Mouse (Mus musculus) spleen, postnatal 14 days (tissue): ENCODE measurements at regions not wholly inside any gene's neighbourhood (a gene's known extent, or its start where the extent isn't known, plus 50 kb on each side); places are given as distances from the start of the nearest gene placed in this dataset.

Source experiments
- DNase-seq, 2 experiments: peaks; one replicate each; pipeline ENCODE4 v3.0.0; 2021 to 2022; ENCODE audit warnings: low spot score in 2 of 2

DNA sequence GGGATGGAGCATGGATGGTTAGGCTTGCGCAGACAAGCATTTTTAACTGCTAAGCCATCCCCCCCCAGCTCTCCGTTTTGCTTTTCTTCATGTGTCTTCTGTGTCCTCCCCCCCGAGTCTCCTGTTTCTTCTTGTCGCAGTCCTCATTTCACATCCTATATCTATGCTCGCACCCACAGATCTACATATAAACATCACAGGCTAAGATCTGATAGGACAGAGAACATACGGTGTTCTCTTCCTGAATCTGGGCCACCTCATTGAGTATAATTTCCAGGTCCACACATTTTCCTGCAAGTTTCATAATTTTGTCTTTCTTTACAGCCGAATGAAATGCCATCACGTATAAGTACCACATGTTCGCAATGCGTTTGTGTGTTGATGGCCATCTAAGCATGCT lies 168.7 kb downstream of the Zfp36l1 start:
- no peak for DNase-seq

DNA sequence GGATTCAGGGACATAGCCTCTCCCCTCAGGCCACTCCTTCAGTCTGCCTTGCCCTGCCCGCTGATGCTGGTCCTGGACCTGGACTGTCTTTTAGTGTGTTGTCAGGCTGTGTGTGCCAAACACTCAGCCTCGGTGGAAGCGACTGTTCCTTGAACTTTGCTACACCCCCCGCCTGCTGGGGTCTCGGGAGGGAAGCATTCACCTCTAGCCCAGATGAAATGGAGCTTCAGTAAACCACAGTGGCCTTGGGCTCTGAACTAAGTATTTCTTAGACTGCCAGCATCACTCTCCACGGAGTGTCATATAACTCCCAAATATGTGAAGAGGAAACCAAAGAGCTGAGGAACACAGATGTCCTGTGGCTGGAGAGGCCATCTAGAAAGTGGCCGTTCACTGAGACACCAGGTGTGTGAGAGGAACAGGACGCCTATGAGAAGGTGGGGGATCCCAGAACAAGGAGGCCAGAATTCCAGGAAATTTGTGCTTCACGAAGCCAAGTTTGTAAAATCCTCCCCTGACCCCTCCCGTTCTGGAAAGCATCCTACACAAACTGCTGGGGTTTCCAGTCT lies 170.2 kb downstream of the Zfp36l1 start:
- no peak for DNase-seq

DNA sequence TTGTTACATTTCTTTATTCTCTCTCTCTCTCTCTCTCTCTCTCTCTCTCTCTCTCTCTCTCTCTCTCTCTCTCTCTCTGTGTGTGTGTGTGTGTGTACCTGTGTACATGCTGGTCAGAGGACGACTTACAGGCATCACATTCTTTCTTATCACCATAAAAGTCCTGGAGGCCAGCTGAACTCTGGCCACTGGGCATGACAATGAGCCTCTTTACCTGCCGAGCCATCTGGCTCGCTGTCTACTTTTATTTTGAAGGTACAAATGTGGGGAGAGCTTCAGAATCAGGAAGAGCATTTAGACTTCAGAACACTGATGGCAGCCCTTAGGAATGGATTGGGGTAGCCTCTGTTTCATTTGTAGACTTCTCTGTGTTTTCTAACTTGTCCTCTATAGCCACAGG lies 171.0 kb downstream of the Zfp36l1 start:
- no peak for DNase-seq

- DNase-seq = no peak
Observed at GRCm38 (mm10) chr12:79939436-79939835, 173.4 kb downstream of the Zfp36l1 start.

GRCm38 (mm10) chr12:79937876-79938275 lies 174.9 kb downstream of the Zfp36l1 start:
- DNase-seq = no peak

DNA sequence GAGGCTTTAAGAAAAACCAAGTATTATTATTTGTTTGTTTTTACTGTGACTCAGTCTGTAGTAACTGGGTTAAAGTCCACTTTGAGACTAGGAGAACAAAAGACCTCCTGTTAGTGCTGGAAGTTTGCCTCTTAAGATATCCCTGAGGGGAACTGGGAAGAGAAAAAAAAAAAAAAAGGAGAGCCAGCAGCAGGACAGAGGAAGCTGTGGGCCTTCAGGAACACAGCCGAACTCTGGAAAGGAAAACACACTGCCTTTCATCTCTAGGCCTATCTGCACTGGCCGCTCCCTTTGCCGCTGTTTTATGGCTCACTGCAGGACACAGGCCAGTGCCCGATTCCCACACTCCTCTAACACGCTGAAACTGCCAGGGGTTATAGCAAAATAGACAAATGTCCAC lies 176.1 kb downstream of the Zfp36l1 start:
- DNase-seq = no peak

DNA sequence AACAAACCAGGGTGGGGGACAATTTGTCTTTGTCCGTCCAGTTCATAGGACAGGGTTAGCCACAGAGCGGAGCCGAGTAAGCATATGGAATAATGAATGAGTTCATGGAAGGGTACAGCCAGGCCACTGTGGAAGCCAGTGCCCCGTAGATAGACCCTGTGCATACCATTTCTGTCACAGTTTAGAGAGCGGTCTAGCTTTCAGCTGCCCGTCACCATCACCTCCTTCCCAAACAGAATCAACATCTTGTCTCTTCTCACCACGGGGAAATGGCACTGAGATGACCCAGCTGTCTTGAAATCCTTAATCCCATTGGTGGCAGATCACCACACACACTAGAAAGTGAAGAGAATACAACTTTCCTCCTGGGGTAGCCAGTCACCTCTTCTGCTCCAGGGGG lies 178.7 kb downstream of the Zfp36l1 start:
- no peak for DNase-seq

- DNase-seq = no peak
Observed at GRCm38 (mm10) chr12:79932905-79933304, 179.9 kb downstream of the Zfp36l1 start.

- DNase-seq = no peak
Observed at GRCm38 (mm10) chr12:79931455-79931854, 181.4 kb downstream of the Zfp36l1 start.

- no peak for DNase-seq
Observed at GRCm38 (mm10) chr12:79929846-79930245, 183.0 kb downstream of the Zfp36l1 start.

DNA sequence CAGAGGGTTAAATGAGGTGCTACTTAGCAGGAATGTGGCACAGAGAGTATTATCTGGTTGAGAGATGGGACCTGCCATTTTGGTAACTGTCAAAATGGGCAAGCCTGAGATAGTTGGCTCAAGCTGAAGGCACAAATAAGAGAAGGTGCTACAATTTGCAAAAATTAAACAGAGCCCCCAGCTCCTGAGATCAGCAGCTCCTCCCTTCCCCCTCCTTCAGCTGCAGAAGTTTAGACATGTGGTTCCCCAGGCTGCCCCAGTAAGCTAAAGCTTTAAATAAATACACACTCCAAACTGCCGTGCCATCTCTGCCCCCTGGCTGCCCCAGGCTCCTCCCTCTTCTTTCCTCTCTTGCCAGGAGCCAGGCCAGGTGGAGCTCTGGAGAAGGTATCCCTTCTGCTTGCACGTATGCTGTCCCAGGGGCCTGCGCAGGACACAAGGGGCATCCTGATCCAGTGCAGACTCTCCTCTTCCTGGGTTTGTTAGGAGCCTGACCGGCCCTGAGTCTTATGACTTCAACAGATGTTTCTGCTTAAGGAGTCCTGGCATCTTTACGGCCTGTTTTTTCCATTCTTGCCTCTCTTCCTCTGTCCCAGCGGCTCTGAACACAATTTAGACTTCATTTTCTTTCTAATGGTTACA lies 184.0 kb downstream of the Zfp36l1 start:
- no peak for DNase-seq

DNA sequence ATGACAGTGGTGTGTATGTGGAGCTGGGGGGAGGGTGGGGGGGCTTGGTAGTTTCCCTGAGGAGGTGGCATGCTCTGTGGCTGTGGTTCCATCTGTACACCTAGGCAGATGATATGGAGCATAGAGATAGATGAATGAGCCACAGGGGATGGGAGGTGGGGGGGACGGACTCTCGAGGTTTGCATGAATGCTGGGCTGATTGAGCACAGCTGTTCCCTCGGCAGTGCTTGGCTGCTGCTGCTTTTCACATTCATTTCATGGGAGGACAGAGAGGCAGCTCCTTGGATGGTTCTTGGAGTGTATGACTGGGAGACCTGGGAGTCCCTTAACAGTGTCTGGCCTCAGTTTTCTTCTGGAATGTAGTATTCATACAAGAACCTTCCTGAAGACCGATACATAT lies 184.5 kb downstream of the Zfp36l1 start:
- no peak for DNase-seq

GRCm38 (mm10) chr12:79925704-79926588 lies 186.9 kb downstream of the Zfp36l1 start:
- no peak for DNase-seq

- no peak for DNase-seq
Observed at GRCm38 (mm10) chr12:79924921-79925703, 187.7 kb downstream of the Zfp36l1 start.

GRCm38 (mm10) chr12:79923811-79924210 lies 189.0 kb downstream of the Zfp36l1 start:
- no peak for DNase-seq

DNA sequence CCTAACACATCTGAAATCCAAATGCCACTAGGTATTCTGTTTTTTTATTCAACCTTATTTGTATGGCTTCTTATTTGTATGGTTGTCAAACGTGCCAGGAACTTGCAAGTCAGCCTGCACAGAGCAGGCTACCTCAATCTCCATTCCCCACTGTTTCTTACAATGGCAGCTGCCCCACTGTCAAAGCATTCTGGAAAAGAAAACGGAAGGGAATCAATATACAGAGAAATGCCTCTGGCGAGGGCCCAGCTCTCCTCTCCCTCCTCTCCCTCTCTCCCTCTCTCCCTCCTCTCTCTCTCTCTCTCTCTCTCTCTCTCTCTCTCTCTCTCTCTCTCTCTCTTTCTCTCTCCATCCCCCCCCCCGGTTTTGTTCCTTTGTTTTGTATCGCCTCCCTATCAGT lies 191.0 kb downstream of the Zfp36l1 start:
- DNase-seq = no peak

DNA sequence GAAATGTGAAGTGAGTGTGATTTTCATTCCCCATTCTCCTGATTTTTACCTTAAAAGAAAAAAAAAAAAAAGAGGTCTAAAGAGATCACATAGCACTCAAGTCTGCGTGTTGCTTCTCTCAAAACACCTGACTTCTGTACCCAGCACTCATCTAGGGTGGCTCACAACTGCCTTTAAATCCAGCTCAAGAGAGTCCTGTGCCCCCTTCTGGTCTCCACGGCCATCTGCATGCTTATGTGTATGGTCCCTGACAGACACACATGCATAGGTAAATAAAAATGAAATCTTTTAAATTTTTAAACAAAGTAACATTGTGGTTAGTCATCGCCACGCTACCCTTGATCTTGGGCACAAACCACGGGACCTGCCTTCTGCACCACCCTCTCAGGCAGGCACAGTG lies 193.8 kb downstream of the Zfp36l1 start:
- no peak for DNase-seq

GRCm38 (mm10) chr12:79917634-79918289 lies 195.1 kb downstream of the Zfp36l1 start:
- no peak for DNase-seq

DNA sequence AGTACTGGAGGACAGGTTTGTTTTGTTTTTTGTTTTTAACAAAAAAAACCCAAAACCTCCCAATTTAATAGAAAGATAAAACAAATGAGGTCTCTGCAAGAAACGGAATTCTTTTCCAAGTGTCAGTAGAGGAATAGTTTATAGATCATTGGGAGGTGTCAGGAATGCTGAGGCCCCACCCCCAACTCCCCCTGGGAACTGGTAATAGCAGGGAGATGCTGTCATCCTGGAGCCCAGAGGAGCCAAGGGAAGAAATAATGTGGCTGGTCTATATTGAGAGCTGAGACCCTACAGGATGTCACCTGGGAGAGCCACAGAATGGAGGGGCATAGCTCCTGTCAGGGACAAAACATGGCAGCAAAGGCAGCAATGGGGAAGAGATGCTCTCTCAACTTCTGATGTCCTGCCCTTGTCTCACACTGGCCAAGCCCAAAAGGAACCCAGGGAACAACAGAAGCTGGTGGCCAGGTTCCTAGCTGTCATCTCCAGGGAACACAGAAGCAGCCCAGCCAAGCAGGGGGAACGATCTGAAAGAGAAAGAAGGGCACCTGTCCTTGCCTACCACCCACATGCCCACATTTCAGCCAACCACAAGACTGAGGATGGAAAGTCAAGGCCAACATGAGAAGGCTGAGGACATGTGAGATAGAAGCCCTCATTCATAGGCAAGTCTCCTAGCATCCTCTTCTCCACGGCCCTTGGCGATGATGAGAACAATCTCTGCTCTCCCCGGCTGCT lies 195.7 kb downstream of the Zfp36l1 start:
- DNase-seq = no peak

GRCm38 (mm10) chr12:79913898-79914297 lies 198.9 kb downstream of the Zfp36l1 start:
- no peak for DNase-seq
